Mouse (Mus musculus): ENCODE results near the gene Nubp1.

Nubp1 gene

DNA sequence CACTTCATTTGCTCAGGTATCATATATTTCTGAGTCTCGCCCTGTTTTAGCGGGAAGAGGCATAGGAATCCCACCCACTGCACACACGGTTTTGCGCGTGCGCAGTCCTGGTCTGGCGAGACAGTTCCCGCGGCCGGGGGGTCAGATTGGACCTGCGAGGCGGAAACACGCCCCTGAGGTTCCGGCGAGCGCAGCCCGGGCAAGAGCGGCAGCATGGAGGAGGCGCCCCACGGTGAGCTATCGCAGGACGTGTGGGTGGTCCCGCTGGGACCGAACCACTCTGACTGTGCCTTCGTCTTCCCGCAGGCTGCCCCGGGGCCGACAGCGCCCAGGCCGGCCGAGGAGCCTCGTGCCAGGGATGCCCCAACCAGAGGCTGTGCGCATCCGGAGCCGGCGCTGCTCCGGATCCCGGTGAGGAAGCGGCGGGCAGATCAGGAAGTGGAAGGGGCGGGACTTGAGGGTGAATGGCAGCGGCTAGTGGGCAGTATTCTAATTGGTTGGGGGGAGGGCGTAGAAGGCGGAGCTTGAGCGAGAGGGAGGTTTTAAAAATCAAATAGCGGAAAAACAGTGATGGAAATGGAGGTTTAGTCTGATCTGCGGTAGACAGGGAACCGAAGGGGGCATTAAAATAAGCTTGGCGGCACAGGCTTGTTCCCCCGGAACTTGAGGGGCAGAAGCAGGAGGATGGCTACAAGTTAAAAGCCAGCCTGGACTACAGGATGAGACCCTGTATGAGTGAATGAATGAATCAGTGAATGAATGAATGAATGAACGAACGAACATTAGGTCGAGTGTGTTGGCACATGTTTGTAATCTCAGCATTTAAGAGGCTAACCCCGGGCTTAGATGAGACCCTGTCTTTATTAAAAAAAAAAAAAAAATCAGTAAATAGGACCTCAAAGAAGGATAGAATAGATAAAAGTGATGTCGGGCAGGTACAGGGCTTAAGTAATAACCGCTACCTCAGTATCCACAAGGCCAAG is at the start of gene Nubp1:
Nubp1 (plus strand) TSS at position 185 of the 983 bp plus-strand sequence.
- DNase-seq (ENCODE audit: low read depth, low spot score) = peak; percentile 98

DNA sequence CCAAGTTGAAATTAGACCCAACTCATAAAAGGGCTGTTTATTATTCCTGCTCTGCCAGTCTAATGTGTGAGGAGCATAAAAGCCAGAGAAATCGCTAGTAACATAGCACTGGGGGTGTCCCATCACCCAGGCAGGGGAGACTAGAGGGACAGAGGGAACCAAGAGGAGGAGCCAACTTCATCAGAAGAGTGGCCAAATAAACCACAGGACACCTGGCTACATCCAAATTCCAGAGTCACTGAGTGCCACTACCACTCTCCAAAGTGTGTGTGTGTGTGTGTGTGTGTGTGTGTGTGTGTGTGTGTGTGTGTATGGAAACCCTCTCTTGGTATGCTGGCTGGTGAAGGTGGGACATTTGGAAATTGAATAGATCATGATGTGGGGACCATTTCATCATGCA is 48.7 kb upstream of the Nubp1 start:
- no peak for DNase-seq (ENCODE audit: low read depth, low spot score)

DNA sequence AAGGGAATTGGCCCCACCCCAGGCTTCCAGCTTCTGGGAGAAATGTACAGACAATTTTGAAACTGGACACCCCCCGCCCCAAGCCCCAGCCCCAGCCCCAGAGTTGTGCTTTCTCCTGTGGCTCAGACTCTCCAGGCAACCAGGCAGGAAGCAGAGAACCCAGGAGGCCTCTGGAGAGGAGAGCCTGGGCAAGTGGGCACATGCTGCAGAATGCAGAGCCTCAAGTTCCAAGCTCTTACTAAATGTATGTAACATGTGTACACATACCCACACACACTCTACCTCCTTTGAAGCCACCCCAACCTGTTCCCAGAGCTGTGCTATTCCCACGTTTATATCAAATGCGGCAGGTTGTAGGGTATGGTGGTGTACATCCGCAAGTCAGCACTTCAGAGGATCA is 46.0 kb upstream of the Nubp1 start:
- DNase-seq (ENCODE audit: low read depth, low spot score) = no peak

DNA sequence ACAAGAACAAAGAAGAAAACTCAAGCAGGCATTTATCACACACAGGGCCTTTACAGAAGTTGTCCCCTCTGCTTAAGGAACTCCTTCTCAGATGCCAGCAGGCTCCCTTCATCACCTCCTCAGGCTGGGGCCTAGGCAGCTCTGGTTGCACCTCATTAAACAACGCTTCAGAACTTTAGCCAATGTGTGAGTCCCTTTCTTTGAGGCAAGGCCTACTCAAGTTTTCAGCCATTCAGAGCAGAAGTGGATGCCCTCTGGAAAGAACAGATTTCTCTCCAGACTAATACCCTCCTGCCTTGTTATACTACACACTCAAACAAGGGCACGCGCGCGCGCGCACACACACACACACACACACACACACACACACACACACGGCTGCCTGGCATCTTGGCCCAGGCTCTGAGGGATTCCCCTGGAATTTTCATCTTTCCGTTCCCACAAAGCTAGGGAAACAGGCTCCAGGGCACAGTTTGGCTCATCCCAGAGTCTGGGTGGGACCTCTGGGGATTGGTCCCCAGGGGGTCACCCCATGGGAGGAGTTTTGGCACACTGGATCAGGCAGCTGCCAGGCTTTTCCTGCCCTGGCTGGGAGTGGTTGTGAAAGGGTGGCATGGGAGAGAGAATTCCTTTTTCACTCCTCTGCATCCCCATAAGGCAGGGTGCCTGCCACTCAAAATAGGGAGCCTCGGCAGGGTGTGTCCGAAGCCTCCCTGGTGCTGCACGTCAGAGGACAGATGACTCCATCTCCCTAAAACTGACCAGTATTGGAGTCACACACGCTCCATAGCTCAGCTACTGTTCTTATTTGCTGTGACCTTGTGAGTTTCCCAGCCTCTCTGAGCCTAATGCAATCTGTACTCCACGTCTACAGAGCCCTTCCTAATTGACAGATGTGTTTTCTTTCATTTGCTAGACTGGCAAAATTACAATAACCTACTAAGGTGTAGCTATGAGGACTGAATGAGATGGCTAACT is 45.2 kb upstream of the Nubp1 start:
- DNase-seq (ENCODE audit: low read depth, low spot score) = peak; percentile 70

DNA sequence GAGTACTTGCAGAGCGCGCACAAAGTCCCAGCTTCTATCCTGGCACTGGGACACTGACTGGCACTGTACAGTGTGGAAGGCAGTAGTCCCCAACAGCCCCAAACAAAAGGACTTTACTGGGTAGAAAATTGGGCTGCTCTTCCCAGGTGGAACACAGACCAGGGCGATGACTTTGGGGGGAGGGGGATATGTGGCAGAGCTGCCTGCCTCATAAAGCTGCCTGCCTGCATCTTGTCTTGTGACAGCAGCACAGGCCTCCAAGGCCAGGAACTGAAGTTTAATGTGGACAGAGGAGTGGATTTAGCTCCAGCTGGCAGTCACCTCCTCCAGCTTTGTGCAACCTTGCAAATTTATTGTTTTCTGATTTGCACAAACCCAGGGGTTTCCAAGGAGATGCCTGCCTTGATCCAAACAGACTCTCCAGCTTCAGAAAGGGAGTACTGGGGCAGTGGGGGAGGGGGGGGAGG is 42.2 kb upstream of the Nubp1 start:
- DNase-seq (ENCODE audit: low read depth, low spot score) = no peak

DNA sequence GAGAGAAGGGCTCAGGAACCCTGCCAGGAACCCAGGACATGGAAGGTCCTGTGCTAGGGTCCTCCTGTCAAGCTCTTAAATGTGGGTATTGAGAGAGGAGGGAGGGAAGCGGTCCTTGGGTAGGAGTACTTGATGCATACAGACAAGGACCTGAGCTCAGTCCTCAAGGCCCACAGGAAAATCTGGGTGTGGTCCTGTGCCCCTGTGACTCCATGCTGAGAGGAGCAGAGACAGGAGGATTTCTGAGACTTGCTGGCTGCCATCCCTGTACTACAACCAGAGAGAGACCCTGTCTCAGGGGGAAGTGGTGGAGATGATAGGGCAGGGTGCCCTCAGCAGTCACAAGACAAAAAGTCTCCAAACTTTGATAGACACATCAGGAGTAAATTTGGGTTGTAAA is 41.8 kb upstream of the Nubp1 start:
- peak; percentile 61 for DNase-seq (ENCODE audit: low read depth, low spot score)

DNA sequence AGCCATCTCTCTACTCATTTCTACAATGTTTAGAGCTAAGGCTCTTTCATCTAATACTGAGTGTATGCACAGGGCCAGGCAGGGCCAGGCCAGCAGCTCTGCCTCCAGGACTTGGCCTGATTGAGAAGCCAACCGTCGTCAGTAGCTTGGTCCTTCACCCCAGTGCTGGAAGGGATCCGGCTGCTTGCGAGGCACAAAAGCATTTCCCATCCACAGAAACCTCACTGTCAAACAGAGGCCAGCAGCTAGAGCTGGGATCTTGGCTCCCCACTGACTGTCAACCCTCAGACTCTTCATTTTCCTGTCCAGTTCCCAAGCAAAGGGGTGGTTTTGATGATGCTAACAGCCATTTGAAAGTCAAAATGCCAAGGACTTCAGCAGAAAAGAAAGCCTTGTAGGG is 39.4 kb upstream of the Nubp1 start:
- DNase-seq (ENCODE audit: low read depth, low spot score) = no peak

DNA sequence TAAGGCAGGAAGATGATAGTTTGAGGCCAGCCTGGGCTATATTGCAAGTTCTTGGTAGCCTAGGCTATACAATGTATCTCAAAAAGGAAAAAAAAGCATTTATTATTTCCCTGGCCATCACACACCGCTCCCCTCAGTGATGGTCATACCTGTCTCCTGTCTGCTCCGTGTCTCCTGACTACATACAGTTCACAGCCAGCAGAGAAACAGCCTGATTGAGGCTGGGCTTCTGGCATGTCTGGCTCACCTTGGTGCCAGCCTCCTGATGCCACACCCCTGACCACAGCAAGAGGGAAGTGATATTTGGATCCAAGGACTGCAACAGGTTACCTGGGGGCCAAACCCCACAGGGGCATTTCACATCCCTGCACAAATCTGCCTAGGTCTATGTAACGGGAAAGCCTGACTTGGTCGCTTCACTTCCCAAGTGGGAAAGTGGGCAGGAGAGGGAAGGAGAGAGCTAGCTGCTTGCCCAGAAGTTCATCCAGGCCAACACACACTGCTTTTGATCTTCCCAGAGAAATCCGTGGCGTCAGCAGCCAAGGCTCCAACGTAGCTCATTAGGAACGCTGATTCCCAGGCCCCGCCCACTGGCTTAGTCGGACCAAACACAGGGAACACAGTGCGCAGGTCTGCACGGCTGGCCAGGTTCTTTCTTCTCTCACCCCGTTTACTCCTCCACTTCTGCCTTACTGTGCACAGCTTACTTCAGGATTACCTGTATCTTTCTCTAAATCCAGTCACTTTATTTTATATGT is 37.3 kb upstream of the Nubp1 start:
- peak; percentile 86 for DNase-seq (ENCODE audit: low read depth, low spot score)

DNA sequence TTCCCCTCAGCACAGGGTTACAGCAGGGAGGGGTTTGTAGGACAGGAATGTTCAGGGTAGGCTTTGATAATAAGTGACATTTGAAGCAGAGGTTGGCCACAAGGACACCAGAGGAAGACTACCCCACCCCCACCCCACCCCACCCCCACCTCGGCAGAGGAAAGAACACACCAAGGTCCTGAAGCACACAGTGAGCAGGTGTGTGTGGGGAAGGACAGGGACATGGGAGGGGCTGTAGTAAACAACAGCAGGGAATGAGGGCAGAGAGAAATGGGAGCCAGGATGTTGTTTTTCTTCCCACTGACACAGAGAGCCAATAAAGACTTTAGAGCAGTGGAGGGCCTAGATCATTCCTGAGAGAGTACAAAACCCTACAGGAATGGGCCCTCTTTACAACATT is 34.5 kb upstream of the Nubp1 start:
- peak; percentile 58 for DNase-seq (ENCODE audit: low read depth, low spot score)

DNA sequence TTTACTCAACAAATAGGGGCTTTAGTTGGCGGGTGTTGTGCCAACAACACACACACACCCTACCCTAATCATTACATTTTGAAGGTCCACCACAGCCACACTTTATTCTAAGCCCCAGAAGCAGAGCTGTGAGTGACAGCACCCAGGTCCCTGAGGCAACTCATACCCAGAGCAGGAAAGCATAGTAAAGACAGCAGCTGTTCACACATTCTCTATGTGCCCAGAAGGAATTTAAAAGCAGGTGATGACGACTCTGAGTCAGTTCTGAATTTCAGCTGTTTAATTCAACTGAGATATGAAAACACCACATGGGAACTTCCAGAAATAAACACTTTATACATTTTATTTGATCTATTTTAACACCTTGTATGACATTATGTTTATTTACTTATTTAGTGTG is 32.2 kb upstream of the Nubp1 start:
- DNase-seq (ENCODE audit: low read depth, low spot score) = no peak

DNA sequence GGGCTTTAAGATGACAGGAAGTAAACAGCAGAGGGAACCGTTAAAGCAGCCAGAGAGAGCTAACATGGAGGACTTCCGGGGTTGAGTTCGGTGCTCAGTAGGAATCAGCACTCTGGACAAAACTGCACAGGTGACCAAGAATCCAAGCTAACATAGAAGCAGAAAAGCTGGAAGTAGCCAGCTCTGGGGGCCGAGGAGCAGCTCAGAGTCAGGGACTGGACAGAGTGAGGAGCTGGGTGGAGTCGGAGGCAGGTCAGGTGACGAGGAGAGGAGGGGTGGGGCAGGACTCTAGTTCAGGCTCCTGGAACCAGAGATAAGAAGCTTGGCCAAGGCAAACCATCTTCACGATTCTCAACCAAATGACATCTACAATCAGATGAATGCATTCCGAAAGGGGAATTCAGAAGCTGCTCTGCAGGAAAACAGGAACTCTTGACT is 27.7 kb upstream of the Nubp1 start:
- peak; percentile 37 for DNase-seq (ENCODE audit: low read depth, low spot score)

DNA sequence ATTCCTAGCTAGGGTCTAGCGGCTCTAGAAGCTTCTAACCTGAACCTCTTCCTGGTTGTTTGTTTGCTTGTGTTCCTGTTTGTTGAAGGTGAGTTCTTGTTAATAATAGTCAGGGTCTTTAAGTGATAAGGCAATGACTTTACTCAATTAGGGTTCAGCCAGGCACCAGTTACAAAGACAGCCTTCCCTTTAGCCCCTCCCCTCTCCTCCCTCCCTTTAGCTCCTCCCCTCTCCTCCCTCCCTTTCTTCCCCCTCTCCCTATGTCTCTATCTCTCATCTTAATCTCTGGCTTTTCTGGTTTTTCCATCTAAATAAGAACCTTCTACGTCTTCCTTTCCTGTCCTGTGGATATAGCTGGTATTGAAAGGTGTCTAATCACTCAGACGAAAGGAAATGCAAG is 27.2 kb upstream of the Nubp1 start:
- peak; percentile 19 for DNase-seq (ENCODE audit: low read depth, low spot score)

DNA sequence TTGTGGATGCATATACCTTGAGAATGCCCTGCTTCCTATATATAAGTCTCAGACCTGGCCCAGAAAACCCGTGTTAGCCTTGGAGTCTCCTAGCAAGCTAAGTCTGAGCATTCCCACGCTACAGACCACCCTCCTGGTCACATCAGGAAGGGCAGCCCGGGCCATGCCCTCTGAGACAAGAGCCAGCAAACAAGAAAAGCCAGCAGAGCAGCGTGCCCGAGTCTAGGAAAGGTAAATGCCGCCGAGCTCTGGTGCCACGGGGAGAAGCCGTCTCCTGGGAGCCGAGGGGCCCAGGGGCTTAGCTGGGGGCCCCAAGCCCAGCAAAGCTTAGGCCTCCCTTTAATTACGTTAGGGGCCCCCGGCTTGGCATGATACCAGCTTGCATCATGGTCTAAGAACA is 26.5 kb upstream of the Nubp1 start:
- DNase-seq (ENCODE audit: low read depth, low spot score) = no peak

DNA sequence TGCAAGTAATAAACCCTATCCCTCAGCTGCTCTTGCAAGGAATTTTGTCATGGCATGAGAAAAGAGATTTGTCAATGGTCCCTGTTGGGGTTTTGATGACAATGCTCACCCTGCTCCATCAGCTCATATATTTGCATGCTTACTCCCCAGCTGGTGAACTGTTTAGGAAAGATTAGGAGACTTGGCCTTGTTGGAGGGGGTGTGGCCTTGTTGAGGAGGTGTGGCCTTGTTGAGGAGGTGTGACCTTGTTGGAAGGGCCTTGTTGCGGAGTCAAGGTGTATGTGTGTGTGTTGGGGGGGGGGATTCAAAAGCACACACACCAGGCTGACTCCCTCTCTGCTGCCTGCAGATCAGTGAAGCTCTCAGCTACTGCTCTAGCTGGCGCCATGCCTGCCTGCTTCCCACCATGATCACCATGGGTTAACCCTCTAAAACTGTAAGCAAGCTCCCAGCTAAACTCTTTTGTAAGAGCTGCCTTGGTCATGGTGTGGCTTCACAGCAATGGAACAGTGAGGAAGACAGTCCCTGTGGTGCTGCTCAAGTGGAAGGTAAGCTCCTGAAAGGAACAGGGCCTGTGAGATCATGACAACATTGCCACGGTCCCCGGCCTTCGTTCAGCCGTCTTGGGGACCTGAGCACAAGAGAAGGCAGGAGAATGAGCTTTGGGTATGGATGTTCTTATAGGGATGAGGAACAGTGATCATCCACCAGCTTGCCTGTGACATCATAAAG is 22.9 kb upstream of the Nubp1 start:
- no peak for DNase-seq (ENCODE audit: low read depth, low spot score)

DNA sequence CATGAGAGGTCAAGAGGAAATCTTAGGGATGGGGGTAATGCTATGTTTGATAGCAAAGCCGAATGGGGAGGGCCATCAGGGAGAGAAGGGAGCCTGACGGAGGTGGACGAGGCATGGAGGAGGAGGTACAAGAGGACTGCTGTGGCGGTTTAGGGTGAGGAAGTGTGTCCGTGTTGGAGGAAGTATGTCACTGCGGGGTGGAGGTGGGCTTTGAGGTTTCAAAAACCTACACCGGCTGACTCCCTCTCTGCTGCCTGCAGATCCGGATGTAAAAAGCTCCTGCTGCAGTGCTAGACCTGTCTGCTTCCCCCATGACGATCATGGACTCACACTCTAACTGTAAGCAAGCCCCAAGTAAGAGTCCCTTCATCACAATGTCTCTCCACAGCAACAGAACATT is 19.2 kb upstream of the Nubp1 start:
- DNase-seq (ENCODE audit: low read depth, low spot score) = no peak

DNA sequence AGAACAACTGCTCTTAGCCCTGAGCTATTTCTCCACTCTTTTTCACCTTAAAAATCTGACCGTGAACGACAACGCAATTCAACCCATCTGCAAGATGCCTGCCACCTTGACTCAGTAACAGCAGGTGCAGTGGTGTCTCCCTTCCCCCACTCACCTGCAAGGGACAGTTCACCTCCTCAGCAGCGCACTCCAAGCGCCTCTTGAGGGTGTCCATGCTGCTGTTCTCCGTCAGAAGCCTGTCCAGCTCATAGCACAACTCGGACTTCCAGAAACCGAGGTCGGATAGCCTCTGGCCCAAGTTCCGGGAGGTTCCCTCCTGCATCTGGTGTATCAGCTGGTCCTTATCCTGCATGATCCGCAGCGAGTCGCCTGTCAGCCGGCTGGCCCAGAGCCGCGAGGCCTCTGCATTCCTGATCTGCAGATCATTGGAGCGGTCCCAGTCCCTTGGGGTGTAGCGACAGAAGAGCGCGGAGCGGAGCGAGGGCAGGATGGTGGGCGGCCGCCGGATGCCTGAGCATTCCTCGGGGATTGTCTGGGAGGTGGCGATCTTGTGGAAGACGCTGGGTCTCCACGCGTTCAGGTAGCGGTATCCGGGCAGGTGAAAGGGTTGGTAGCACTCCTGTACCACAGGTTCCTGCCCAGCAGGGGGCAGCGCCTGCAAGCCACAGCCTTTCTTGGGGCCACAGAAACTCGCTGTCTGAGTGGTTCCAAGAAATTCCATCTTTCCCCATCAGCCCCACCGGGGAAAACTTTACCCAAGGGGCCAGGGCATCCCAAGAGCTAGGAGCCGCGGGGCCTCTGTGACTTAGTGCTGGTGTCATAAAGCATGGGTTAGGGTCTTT is 16.8 kb upstream of the Nubp1 start, which contains the start of gene Tekt5:
Tekt5 (minus strand) TSS at position 792 of the 842 bp plus-strand sequence.
- peak; percentile 75 for DNase-seq (ENCODE audit: low read depth, low spot score)

DNA sequence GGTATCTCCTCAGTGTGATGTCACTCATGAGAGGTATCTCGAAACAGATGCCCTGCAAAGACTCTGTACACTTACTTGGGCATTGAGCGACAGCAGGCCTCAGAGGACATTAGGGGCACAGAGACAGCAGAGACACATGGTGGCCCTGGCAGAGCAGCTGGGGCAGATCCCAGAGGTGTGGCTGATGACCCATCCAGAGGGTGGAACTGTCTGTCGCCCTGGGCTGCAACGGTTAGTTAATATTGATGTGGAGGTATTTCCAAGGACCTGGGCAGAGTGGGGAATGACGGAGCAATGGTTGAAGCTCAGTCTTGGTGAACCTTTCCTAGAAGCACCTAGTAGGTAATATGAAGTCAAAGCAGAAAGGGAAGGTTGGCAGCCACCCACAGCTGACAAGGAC is 13.0 kb upstream of the Nubp1 start:
- no peak for DNase-seq (ENCODE audit: low read depth, low spot score)

DNA sequence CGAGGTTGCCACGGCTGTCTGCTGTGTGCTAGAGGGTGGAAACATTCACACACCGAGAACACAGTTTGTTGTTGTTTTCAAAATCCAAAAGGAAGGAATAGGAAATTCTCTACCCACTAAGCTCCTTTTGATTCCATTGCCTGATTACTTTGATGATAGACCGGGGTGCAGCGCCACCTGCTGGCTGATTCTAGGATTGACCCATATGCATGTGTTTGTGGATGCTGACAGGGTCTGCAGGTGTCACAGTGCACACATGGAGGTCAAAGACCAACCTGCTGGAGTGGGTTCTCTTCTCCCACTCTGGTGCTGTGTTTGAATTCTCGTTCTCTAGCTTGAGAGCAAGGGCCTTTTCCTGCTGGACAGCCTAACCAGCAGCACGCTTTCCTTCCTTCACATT is 12.6 kb upstream of the Nubp1 start:
- DNase-seq (ENCODE audit: low read depth, low spot score) = peak; percentile 91

DNA sequence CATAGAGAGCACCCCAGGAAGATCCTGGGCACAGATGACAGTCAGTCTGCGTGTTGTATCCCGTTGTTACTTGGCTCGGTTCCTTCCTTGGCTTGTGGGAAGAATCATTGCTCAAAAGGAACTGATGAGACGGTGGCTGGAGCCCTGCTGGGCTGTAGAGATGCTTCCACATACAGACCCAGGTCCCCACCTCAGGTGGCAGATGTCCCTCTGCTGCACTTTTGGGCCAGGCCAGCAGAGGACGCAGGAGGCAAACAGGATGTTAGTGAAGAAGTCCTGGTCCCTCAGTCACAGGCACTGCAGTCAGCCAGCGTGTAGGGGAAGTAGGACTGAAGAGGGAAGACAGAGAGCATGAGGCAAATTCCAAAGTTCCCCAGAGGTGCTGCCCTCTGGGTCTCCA is 4.2 kb downstream of the Nubp1 start:
- peak; percentile 81 for DNase-seq (ENCODE audit: low read depth, low spot score)

DNA sequence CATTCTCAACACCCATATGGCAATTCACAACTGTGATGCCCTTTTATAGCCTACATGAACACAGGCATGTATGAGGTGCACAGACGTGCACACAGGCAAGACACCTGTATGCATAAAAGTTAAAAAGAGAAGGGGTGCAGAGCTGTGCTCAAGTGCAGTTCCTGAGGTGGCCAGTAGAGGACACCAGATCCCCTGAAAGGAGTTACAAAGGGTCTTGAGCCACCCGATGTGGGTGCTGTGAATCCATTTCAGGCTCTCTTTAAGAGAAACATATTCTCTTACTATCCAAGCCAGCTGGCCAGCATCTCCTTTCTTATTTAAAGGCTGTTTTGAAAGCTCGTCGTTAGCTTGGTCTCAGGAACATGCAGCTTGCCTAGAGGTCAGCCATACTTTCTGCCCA is 5.1 kb downstream of the Nubp1 start:
- peak; percentile 70 for DNase-seq (ENCODE audit: low read depth, low spot score)

Data from ZHBTc4 (cell line).